Mouse (Mus musculus) liver, postnatal 0 days (tissue): ENCODE results near the gene Prom2. TPM values are rescaled to one million over a fixed set of nuclear protein-coding genes. Genes with fewer than 3 reads are reported as not detected.

Experiments
- ATAC-seq: fragments of 200-750 bp; cut with Nextera tagmentation; 2 replicates; pipeline ENCODE4 v1.8.0; 2017; ENCODE audit warnings: mild to moderate bottlenecking, moderate library complexity
- DNase-seq: peaks from one replicate; pipeline ENCODE4 v3.0.0-alpha.2; 2016
- H3K27ac ChIP-seq: fragments of 300-500 bp; sonication (generic); 2 replicates; pipeline ENCODE4 v1.5.1; 2014; ENCODE audit warnings: antibody characterized with exemption, moderate library complexity, mild to moderate bottlenecking, low read depth
- H3K27me3 ChIP-seq: fragments of 300-500 bp; sonication (generic); 2 replicates; pipeline ENCODE4 v1.6.1; 2014; ENCODE audit warnings: low read length, control low read depth, mixed read lengths; ENCODE audit not compliant: insufficient read depth
- H3K36me3 ChIP-seq: fragments of 300-500 bp; sonication (generic); replicated peaks from 2 replicates; pipeline ENCODE4 v1.6.1; 2014; ENCODE audit warnings: mild to moderate bottlenecking, control low read depth, low read length, moderate library complexity, mixed read lengths; ENCODE audit not compliant: insufficient read depth
- H3K4me1 ChIP-seq: fragments of 300-500 bp; sonication (generic); 2 replicates; pipeline ENCODE4 v1.6.1; 2014; ENCODE audit warnings: antibody characterized with exemption, mild to moderate bottlenecking, control low read depth; ENCODE audit not compliant: insufficient read depth
- H3K4me2 ChIP-seq: fragments of 300-500 bp; sonication (generic); 2 replicates; pipeline ENCODE4 v1.6.1; 2014; ENCODE audit warnings: low read depth, mild to moderate bottlenecking, low read length, moderate library complexity, mixed read lengths
- H3K4me3 ChIP-seq: fragments of 300-500 bp; sonication (generic); 2 replicates; pipeline ENCODE4 v1.5.1; 2014; ENCODE audit warnings: low read depth, low read length
- H3K9ac ChIP-seq: fragments of 300-500 bp; sonication (generic); replicated peaks from 2 replicates; pipeline ENCODE4 v1.6.1; 2014; ENCODE audit warnings: mild to moderate bottlenecking, moderate library complexity
- H3K9me3 ChIP-seq: fragments of 300-500 bp; sonication (generic); 2 replicates; pipeline ENCODE4 v1.6.1; 2016; ENCODE audit warnings: mild to moderate bottlenecking, control low read depth, low read length, mixed read lengths
- CTCF ChIP-seq: sonication (generic); IDR thresholded peaks from 2 replicates; pipeline ENCODE4 v1.5.1; 2016; ENCODE audit warnings: antibody characterized with exemption, low read depth
- EP300 ChIP-seq: IDR thresholded peaks from 2 replicates; pipeline ENCODE4 v1.6.1; 2016; ENCODE audit warnings: antibody characterized with exemption, low read depth, mild to moderate bottlenecking
- WGBS: fragments of 180-500 bp; shearing (Covaris S2); extraction: QIAGEN DNeasy Blood & Tissue Kit; methylation state at CpG from one replicate; pipeline ENCODE4 v1.1.7; 2014; ENCODE audit not compliant: insufficient replicate concordance; 5-methylcytosine and 5-hydroxymethylcytosine counted together
- polyA plus RNA-seq: library from polyadenylated mRNA; unstranded; fragments of >200 nt; fragmentation: Nextera tagmentation; extraction: Ambion mirVana; gene quantifications from 2 replicates; pipeline ENCODE4 v1.2.1, GENCODE M21; 2015

The Prom2 gene
- polyA plus RNA-seq, 1 experiment from 2014 or later: not detected

DNA sequence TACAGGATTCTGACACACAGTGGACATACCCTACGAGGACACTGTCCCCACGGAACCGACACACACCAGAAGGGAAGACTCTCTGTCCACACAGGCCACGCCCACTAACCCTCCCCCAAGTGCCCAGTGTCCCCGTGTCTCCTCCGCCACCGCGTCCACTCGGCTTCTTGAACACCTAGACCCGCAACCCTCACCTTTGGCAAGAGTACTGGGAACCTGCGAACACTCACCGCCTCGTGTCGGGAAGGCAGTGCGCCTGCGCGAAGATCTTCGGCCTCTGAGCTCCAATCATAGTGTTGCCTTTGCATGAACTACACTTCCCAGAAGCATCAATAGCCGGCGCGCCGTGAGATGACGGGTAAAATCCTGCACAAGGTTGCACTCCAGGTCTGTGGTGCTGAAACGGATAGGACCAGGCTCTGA is 43.2 kb upstream of the Prom2 start:
- Histone ChIP-seq H3K9me3 (no peaks in the 10 kb centered on the region), H3K4me3 (peak overlapping the region; percentile 61), H3K4me1 (peaks cover 32% of the 10 kb centered on the region), H3K4me2 (peak overlapping the region; percentile 96), H3K9ac (peak overlapping the region; percentile 71), H3K36me3 (no peaks in the 10 kb centered on the region), H3K27ac (peak overlapping the region; percentile 46; the same call in 1 of the 2 replicates), H3K27me3 (no peaks in the 10 kb centered on the region)
- WGBS: under 1% methylated on average over 24 of the region's 24 CpGs
- peak; percentile 87 for ATAC-seq
- peak; percentile 93 for DNase-seq
- TF ChIP-seq CTCF (no peak), EP300 (no peak)

DNA sequence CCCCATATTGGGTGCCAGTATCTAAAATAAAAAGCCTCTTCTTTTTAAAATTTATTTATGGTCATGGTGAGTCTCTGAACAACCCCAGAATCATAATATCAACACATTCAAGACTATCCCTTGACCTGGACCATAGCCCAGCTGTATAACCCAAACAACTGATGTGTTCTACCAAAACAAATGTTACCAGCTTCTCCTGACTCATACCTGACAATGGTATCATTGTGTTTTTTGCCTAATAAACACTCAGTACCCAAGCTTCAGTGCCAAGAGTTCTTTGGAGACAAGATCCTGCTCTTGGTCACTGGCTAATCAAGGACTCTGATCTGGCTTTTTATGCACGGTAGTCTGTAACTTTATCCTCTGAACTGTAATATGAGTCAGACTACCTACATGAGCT is 32.1 kb upstream of the Prom2 start:
- ATAC-seq: no peak
- Histone ChIP-seq H3K27me3 (no peaks in the 10 kb centered on the region), H3K4me2 (no peak overlapping the region), H3K9me3 (peaks cover 3% of the 10 kb centered on the region; the same call in 1 of the 2 replicates), H3K4me3 (no peak overlapping the region), H3K9ac (no peak overlapping the region), H3K36me3 (peaks cover 4% of the 10 kb centered on the region; the same call in 1 of the 2 replicates), H3K27ac (no peak overlapping the region), H3K4me1 (no peaks in the 10 kb centered on the region)
- 64% methylated on average over 1 of the region's 1 CpGs for WGBS
- TF ChIP-seq CTCF (no peak), EP300 (no peak)
- no peak for DNase-seq

- H3K9me3 ChIP-seq: no peaks in the 10 kb centered on the region
- H3K36me3 ChIP-seq: no peaks in the 10 kb centered on the region
- no peak overlapping the region for H3K9ac ChIP-seq
- no peaks in the 10 kb centered on the region for H3K27me3 ChIP-seq
- H3K27ac ChIP-seq: no peak overlapping the region
- no peaks in the 10 kb centered on the region for H3K4me1 ChIP-seq
- TF ChIP-seq EP300: no peak
- peak; percentile 82 for TF ChIP-seq CTCF
- H3K4me2 ChIP-seq: no peak overlapping the region
- DNase-seq (peak; percentile 79), ATAC-seq (peak; percentile 75)
- WGBS: 13% methylated on average over 18 of the region's 18 CpGs
- H3K4me3 ChIP-seq: no peak overlapping the region
These were observed 18.1 kb upstream of the Prom2 start for GRCm38 (mm10) chr2:127559070-127559966.

GRCm38 (mm10) chr2:127551078-127551477 is 9.8 kb upstream of the Prom2 start:
- no peaks in the 10 kb centered on the region for H3K9me3 ChIP-seq
- 51% methylated on average over 5 of the region's 5 CpGs for WGBS
- H3K4me2 ChIP-seq: no peak overlapping the region
- no peaks in the 10 kb centered on the region for H3K36me3 ChIP-seq
- H3K4me1 ChIP-seq: no peaks in the 10 kb centered on the region
- ATAC-seq (no peak), DNase-seq (no peak)
- no peak for TF ChIP-seq EP300
- TF ChIP-seq CTCF: peak; percentile 52
- no peak overlapping the region for H3K27ac ChIP-seq
- 0 out of 2 replicates have a peak, but pooled peaks cover 4% of the 10 kb centered on the region for H3K27me3 ChIP-seq
- no peak overlapping the region for H3K4me3 ChIP-seq
- H3K9ac ChIP-seq: no peak overlapping the region

- no peaks in the 10 kb centered on the region for H3K9me3 ChIP-seq
- H3K27ac ChIP-seq: no peak overlapping the region
- whole genome bisulfite sequencing: 60% methylated on average over 1 of the region's 1 CpGs
- H3K27me3 ChIP-seq: 0 out of 2 replicates have a peak, but pooled peaks cover 4% of the 10 kb centered on the region
- no peak overlapping the region for H3K4me2 ChIP-seq
- ATAC-seq (no peak), DNase-seq (no peak)
- no peak overlapping the region for H3K4me3 ChIP-seq
- H3K36me3 ChIP-seq: no peaks in the 10 kb centered on the region
- no peaks in the 10 kb centered on the region for H3K4me1 ChIP-seq
- no peak overlapping the region for H3K9ac ChIP-seq
- TF ChIP-seq CTCF: no peak
- no peak for TF ChIP-seq EP300
These were observed 9.2 kb upstream of the Prom2 start for GRCm38 (mm10) chr2:127550446-127550845.

GRCm38 (mm10) chr2:127549711-127550110 is 8.4 kb upstream of the Prom2 start:
- TF ChIP-seq EP300: no peak
- no peak for TF ChIP-seq CTCF
- ATAC-seq: no peak
- Histone ChIP-seq H3K27ac (no peak overlapping the region), H3K36me3 (no peaks in the 10 kb centered on the region), H3K4me1 (no peaks in the 10 kb centered on the region), H3K9me3 (no peaks in the 10 kb centered on the region), H3K4me2 (no peak overlapping the region), H3K27me3 (0 out of 2 replicates have a peak, but pooled peaks cover 4% of the 10 kb centered on the region), H3K9ac (no peak overlapping the region), H3K4me3 (no peak overlapping the region)
- no peak for DNase-seq
